Mouse (Mus musculus) thymus, adult 2 months (tissue): ENCODE measurements around the gene Adgrb3. TPM values are rescaled to one million over a fixed set of nuclear protein-coding genes. Genes with fewer than 3 reads are reported as not detected.

Source experiments
- DNase-seq: peaks from one replicate; pipeline ENCODE4 v3.0.0; 2021
- H3K27ac ChIP-seq: fragments of 200-500 bp; 2 replicates; pipeline ENCODE4 v1.5.1; 2012; ENCODE audit warnings: low read length, control low read depth; ENCODE audit not compliant: control insufficient read depth, insufficient read depth
- H3K27me3 ChIP-seq: fragments of 200-500 bp; 2 replicates; pipeline ENCODE4 v1.6.1; 2012; ENCODE audit warnings: mild to moderate bottlenecking, low read length, moderate library complexity, mixed read lengths; ENCODE audit not compliant: control insufficient read depth, insufficient read depth
- H3K36me3 ChIP-seq: fragments of 200-500 bp; 2 replicates; pipeline ENCODE4 v1.6.1; 2012; ENCODE audit warnings: mild to moderate bottlenecking, low read length, moderate library complexity; ENCODE audit not compliant: control insufficient read depth, insufficient read depth
- H3K4me1 ChIP-seq: fragments of 200-500 bp; replicated peaks from 2 replicates; pipeline ENCODE4 v1.6.1; 2012; ENCODE audit warnings: low read length; ENCODE audit not compliant: control insufficient read depth, insufficient read depth
- H3K4me3 ChIP-seq: fragments of 200-500 bp; 2 replicates; pipeline ENCODE4 v1.5.1; 2012; ENCODE audit warnings: mild to moderate bottlenecking, low read length, control low read depth, moderate library complexity; ENCODE audit not compliant: control insufficient read depth, insufficient read depth
- CTCF ChIP-seq: fragments of 200-500 bp; IDR thresholded peaks from 2 replicates; pipeline ENCODE4 v1.5.1; 2012; ENCODE audit warnings: mild to moderate bottlenecking, control low read depth, low read length, moderate library complexity, borderline replicate concordance; ENCODE audit not compliant: control insufficient read depth, poor library complexity, insufficient read depth; ENCODE audit errors: extremely low read depth
- POLR2A ChIP-seq: fragments of 200-500 bp; IDR thresholded peaks from 2 replicates; pipeline ENCODE4 v1.6.1; 2012; ENCODE audit warnings: mild to moderate bottlenecking, low read length, control low read depth, moderate library complexity; ENCODE audit not compliant: control insufficient read depth, poor library complexity, insufficient read depth; ENCODE audit errors: extremely low read depth
- WGBS: fragments of 180-500 bp; shearing (Covaris S2); methylation state at CpG from one replicate; pipeline ENCODE4 v1.1.7; 2018; 5-methylcytosine and 5-hydroxymethylcytosine counted together
- polyA plus RNA-seq: library from polyadenylated mRNA; depleted of rRNA; stranded (reverse); fragments of >200 nt; gene quantifications from 2 replicates; pipeline ENCODE4 v1.2.3, GENCODE M21; 2012

The Adgrb3 gene
- polyA plus RNA-seq, 1 experiment, result 0.05 TPM

GRCm38 (mm10) chr1:25754528-25754927, 75.0 kb downstream of the Adgrb3 start:
- DNase-seq, result no peak
- no peak overlapping the region for H3K4me3 ChIP-seq
- TF ChIP-seq CTCF (no peak), POLR2A (no peak)
- WGBS, result 88% methylated on average over 4 of the region's 4 CpGs
- H3K4me1 ChIP-seq, result no peaks in the 10 kb centered on the region
- H3K36me3 ChIP-seq, result no peaks in the 10 kb centered on the region
- H3K27me3 ChIP-seq, result no peaks in the 10 kb centered on the region
- H3K27ac ChIP-seq, result no peak overlapping the region

- no peak overlapping the region for H3K27ac ChIP-seq
- TF ChIP-seq CTCF (no peak), POLR2A (no peak)
- 96% methylated on average over 4 of the region's 4 CpGs for WGBS
- no peak for DNase-seq
- H3K36me3 ChIP-seq, result no peaks in the 10 kb centered on the region
- H3K4me1 ChIP-seq, result no peaks in the 10 kb centered on the region
- H3K4me3 ChIP-seq, result no peak overlapping the region
- no peaks in the 10 kb centered on the region for H3K27me3 ChIP-seq
These were observed 83.9 kb downstream of the Adgrb3 start for GRCm38 (mm10) chr1:25745575-25745974.

- Histone ChIP-seq H3K36me3 (no peaks in the 10 kb centered on the region), H3K27me3 (no peaks in the 10 kb centered on the region), H3K27ac (no peak overlapping the region), H3K4me3 (no peak overlapping the region), H3K4me1 (no peaks in the 10 kb centered on the region)
- 83% methylated on average over 6 of the region's 6 CpGs for WGBS
- TF ChIP-seq CTCF, result no peak
- no peak for TF ChIP-seq POLR2A
- no peak for DNase-seq
These were observed 84.8 kb downstream of the Adgrb3 start for GRCm38 (mm10) chr1:25744736-25745135.

- H3K4me1 ChIP-seq, result no peaks in the 10 kb centered on the region
- 91% methylated on average over 5 of the region's 5 CpGs for WGBS
- no peak overlapping the region for H3K4me3 ChIP-seq
- H3K27ac ChIP-seq, result no peak overlapping the region
- H3K36me3 ChIP-seq, result no peaks in the 10 kb centered on the region
- TF ChIP-seq POLR2A (no peak), CTCF (no peak)
- H3K27me3 ChIP-seq, result no peaks in the 10 kb centered on the region
- DNase-seq, result no peak
These were observed 99.7 kb downstream of the Adgrb3 start for GRCm38 (mm10) chr1:25729844-25730243.

- H3K4me1 ChIP-seq, result no peaks in the 10 kb centered on the region
- DNase-seq, result no peak
- WGBS, result 43% methylated on average over 1 of the region's 1 CpGs
- no peak overlapping the region for H3K4me3 ChIP-seq
- no peaks in the 10 kb centered on the region for H3K27me3 ChIP-seq
- H3K36me3 ChIP-seq, result no peaks in the 10 kb centered on the region
- TF ChIP-seq CTCF (no peak), POLR2A (no peak)
- no peak overlapping the region for H3K27ac ChIP-seq
These were observed 118.0 kb downstream of the Adgrb3 start for GRCm38 (mm10) chr1:25711474-25711873.

- H3K4me3 ChIP-seq, result no peak overlapping the region
- no peaks in the 10 kb centered on the region for H3K4me1 ChIP-seq
- no peaks in the 10 kb centered on the region for H3K36me3 ChIP-seq
- DNase-seq, result no peak
- TF ChIP-seq POLR2A, result no peak
- WGBS, result 91% methylated on average over 2 of the region's 2 CpGs
- no peaks in the 10 kb centered on the region for H3K27me3 ChIP-seq
- H3K27ac ChIP-seq, result no peak overlapping the region
These were observed 123.2 kb downstream of the Adgrb3 start for GRCm38 (mm10) chr1:25706299-25706698.

GRCm38 (mm10) chr1:25698702-25699250, 130.7 kb downstream of the Adgrb3 start:
- WGBS, result 92% methylated on average over 6 of the region's 6 CpGs
- no peak for TF ChIP-seq POLR2A
- no peak for TF ChIP-seq CTCF
- H3K27me3 ChIP-seq, result no peaks in the 10 kb centered on the region
- H3K4me1 ChIP-seq, result no peaks in the 10 kb centered on the region
- H3K4me3 ChIP-seq, result no peak overlapping the region
- no peak for DNase-seq
- H3K36me3 ChIP-seq, result no peaks in the 10 kb centered on the region
- no peak overlapping the region for H3K27ac ChIP-seq
